Mouse (Mus musculus) liver, embryonic 14.5 days (tissue): ENCODE data around the gene Psmd9. TPM values are rescaled to one million over a fixed set of nuclear protein-coding genes. Genes with fewer than 3 reads are reported as not detected.

Experiments
- ATAC-seq: fragments of 200-750 bp; cut with Nextera tagmentation; 2 replicates; pipeline ENCODE4 v1.8.0; 2017; ENCODE audit warnings: moderate number of reproducible peaks, mild to moderate bottlenecking, moderate library complexity; ENCODE audit not compliant: insufficient read depth
- DNase-seq, 3 experiments: peaks; one replicate each; pipeline ENCODE4 v3.0.0-alpha.2; 2012 to 2013; ENCODE audit warnings: low read depth in 3 of 3, low spot score in 3 of 3
- H3K27ac ChIP-seq: fragments of 300-500 bp; sonication (generic); 2 replicates; pipeline ENCODE4 v1.5.1; 2014; ENCODE audit warnings: moderate library complexity, mild to moderate bottlenecking, control low read depth, inconsistent platforms
- H3K27me3 ChIP-seq: fragments of 300-500 bp; sonication (generic); 2 replicates; pipeline ENCODE4 v1.6.1; 2014; ENCODE audit warnings: mild to moderate bottlenecking, low read length, moderate library complexity; ENCODE audit not compliant: control insufficient read depth, insufficient read depth
- H3K36me3 ChIP-seq: fragments of 300-500 bp; sonication (generic); replicated peaks from 2 replicates; pipeline ENCODE4 v1.6.1; 2014; ENCODE audit warnings: low read depth; ENCODE audit not compliant: control insufficient read depth, insufficient read depth
- H3K4me1 ChIP-seq, 2 experiments: fragments of 200-500 bp in 1 of 2; fragments of 300-500 bp in 1 of 2; sonication (generic) in 1 of 2; replicated peaks; 2 replicates each; pipeline ENCODE4 v1.6.1; 2012 to 2014; ENCODE audit warnings: antibody characterized with exemption in 1 of 2, inconsistent platforms in 1 of 2, low read length in 1 of 2; ENCODE audit not compliant: control insufficient read depth in 2 of 2, insufficient read depth in 2 of 2
- H3K4me2 ChIP-seq: fragments of 300-500 bp; sonication (generic); 2 replicates; pipeline ENCODE4 v1.6.1; 2014; ENCODE audit warnings: low read depth, mild to moderate bottlenecking, control low read depth, moderate library complexity
- H3K4me3 ChIP-seq, 2 experiments: fragments of 200-500 bp in 1 of 2; fragments of 300-500 bp in 1 of 2; sonication (generic) in 1 of 2; 2 replicates each; pipeline ENCODE4 v1.5.1; 2012 to 2014; ENCODE audit warnings: low read depth in 2 of 2, low read length in 2 of 2, mild to moderate bottlenecking in 2 of 2, control low read depth in 1 of 2, inconsistent platforms in 1 of 2, moderate library complexity in 1 of 2; ENCODE audit not compliant: insufficient read depth in 1 of 2
- H3K9ac ChIP-seq: fragments of 300-500 bp; sonication (generic); replicated peaks from 2 replicates; pipeline ENCODE4 v1.6.1; 2014; ENCODE audit warnings: mild to moderate bottlenecking, control low read depth, moderate library complexity
- H3K9me3 ChIP-seq: fragments of 300-500 bp; sonication (generic); 2 replicates; pipeline ENCODE4 v1.6.1; 2016; ENCODE audit warnings: low read length, mixed read lengths; ENCODE audit not compliant: control insufficient read depth
- CTCF ChIP-seq: IDR thresholded peaks from 2 replicates; pipeline ENCODE4 v1.5.1; 2016; ENCODE audit warnings: antibody characterized with exemption, low read depth, control low read depth
- EP300 ChIP-seq: IDR thresholded peaks from 2 replicates; pipeline ENCODE4 v1.6.1; 2016; ENCODE audit warnings: antibody characterized with exemption, low read depth
- WGBS: fragments of 180-500 bp; shearing (Covaris S2); extraction: QIAGEN DNeasy Blood & Tissue Kit; methylation state at CpG from one replicate; pipeline ENCODE4 v1.1.7; 2014; ENCODE audit not compliant: insufficient replicate concordance; 5-methylcytosine and 5-hydroxymethylcytosine counted together
- polyA plus RNA-seq, 2 experiments: library from polyadenylated mRNA; depleted of rRNA in 1 of 2; stranded (reverse) in 1 of 2; unstranded in 1 of 2; fragments of >200 nt; fragmentation: Nextera tagmentation in 1 of 2; extraction: Ambion mirVana in 1 of 2; gene quantifications; 2 replicates each; pipeline versions ENCODE4 v1.2.1 to v1.2.3; 2012 to 2014

Psmd9 gene
- polyA plus RNA-seq, 2 experiments: 26.6 to 51.4 TPM

DNA sequence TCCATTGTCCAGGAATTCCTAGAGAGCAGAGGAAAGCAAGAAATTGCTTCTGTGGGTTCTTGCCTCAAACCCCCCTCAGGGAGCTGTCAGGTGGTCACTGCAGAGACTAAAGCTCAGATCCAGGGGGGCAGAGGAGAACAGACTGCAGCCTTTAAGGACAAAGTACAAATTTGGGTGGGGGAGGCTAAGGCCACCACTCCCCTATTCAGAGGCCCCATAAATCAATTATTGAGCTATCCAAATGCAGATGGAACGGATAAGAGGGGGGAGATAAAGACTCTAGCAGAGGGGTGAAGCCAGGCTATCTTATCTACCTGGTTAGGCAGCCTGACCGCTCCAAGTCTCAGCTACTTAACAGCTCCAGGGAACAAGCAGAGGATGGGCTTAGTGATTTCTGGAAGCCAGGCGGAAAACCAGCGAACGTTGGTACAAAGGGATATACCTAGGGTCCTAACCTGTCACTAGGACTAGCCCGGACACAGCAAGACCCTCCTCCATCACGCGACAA, 34.3 kb upstream of the Psmd9 start:
- H3K9me3 ChIP-seq: no peaks in the 10 kb centered on the region
- no peak for ATAC-seq
- H3K27me3 ChIP-seq: no peaks in the 10 kb centered on the region
- peaks cover 41 to 50% of the 10 kb centered on the region in 2 experiments for H3K4me1 ChIP-seq
- DNase-seq: no peak
- peak overlapping the region; percentile 26; the same call in 1 of the 2 replicates for H3K27ac ChIP-seq
- TF ChIP-seq CTCF (no peak), EP300 (no peak)
- H3K4me3 ChIP-seq: peak overlapping the region; percentile 30 to 74; a peak in 3 of 4 replicates
- peaks cover 14% of the 10 kb centered on the region for H3K36me3 ChIP-seq
- peak overlapping the region; percentile 100 for H3K4me2 ChIP-seq
- peak overlapping the region; percentile 3; the same call in 1 of the 2 replicates for H3K9ac ChIP-seq
- WGBS: 54% methylated on average over 8 of the region's 8 CpGs

DNA sequence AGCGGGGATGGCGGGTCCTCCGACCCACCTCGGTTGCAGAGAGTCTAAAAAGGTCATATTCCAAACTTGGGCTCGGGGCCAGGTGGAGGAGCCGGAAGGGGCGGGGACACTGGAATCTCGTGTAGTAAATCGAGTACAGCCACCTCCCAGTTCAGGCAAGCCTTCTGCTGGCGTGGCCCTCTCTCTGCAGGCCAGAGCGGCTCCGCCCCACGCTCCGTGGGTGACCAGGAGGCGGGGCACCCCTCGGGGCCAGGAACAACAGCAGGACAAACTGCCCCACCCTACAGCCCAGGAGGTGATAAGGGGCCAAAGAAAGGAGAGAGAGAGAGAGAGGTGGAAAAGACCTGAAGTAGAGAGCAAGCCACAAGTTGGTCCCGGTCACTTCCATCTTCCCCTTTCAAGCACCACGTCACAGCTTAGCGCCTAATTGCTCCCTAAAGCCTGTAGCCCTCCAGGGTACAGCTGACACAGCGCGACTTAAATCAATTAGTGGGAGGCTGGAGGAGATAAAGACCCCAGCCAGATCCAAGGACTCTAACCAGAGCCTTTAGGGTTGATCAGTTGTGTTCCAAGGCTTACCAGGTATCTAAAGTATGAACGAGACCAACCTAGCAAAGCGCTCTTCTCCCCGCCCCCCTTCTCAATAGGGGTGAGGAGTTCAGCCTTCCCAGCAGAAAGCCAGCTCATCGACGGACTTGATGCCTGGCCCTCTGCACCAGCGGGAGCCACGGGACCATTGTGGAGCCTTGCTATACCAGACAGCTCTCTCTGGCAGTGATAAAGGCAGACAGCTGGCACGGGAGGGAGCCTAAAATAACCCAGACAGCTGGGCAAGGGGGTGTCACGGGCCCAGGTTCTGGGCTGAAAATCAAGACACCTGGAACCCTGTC, 33.5 kb upstream of the Psmd9 start:
- DNase-seq: peak; percentile 68 to 76 (median 70)

DNA sequence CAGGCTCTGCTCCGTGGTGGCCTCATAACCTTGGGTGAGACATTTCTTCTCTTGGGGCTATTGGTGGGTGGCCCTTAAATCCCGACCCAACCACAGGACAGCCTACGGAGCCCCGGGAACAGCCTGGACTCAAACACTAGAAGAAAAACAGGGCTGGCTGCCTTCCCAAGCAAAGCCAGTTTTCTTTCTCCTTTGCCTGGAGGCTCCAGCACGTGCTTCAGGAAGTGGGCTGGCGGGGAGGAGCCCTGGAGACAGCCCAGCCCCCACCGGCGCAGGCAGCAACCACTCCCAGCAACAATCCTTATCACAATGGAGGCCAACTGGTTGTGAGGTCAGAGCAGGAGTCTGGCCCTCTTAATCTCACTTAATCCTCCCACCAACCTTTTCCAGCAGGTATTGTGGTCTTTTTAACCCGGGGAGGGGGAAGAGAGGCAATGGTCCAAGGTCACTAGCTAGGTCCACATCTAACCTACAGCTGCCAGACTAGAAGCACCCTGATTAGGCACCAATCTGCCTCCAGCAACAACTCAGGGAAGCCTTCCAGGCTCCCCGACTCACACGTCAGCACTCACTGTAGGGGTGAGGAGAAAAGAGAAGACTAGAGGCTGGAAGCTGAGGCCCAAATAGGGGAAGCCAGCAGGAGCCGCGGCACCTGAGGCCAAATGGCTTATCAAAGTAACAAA, 32.7 kb upstream of the Psmd9 start:
- WGBS: 1% methylated on average over 13 of the region's 13 CpGs
- Histone ChIP-seq H3K27me3 (no peaks in the 10 kb centered on the region), H3K36me3 (peaks cover 14% of the 10 kb centered on the region), H3K27ac (peak overlapping the region; percentile 98), H3K9me3 (no peaks in the 10 kb centered on the region), H3K4me1 (peaks cover 41 to 50% of the 10 kb centered on the region in 2 experiments), H3K9ac (peak overlapping the region; percentile 99), H3K4me3 (peak overlapping the region; percentile 74 to 79), H3K4me2 (peak overlapping the region; percentile 100)
- DNase-seq (peak; percentile 81 to 83 (median 81)), ATAC-seq (peak; percentile 63)
- TF ChIP-seq EP300 (peak; percentile 62), CTCF (no peak)

More for the DNA sequence above, 33.5 kb upstream of the Psmd9 start:
- Histone ChIP-seq H3K9me3 (no peaks in the 10 kb centered on the region), H3K27ac (peak overlapping the region; percentile 98), H3K36me3 (peaks cover 14% of the 10 kb centered on the region), H3K27me3 (no peaks in the 10 kb centered on the region), H3K4me1 (peaks cover 41 to 50% of the 10 kb centered on the region in 2 experiments), H3K9ac (peak overlapping the region; percentile 99), H3K4me2 (peak overlapping the region; percentile 100), H3K4me3 (peak overlapping the region; percentile 42 to 74)
- no peak for TF ChIP-seq EP300
- TF ChIP-seq CTCF: peak; percentile 37; the same call in 1 of the 2 replicates
- 9% methylated on average over 30 of the region's 30 CpGs for WGBS
- peak; percentile 31 for ATAC-seq

DNA sequence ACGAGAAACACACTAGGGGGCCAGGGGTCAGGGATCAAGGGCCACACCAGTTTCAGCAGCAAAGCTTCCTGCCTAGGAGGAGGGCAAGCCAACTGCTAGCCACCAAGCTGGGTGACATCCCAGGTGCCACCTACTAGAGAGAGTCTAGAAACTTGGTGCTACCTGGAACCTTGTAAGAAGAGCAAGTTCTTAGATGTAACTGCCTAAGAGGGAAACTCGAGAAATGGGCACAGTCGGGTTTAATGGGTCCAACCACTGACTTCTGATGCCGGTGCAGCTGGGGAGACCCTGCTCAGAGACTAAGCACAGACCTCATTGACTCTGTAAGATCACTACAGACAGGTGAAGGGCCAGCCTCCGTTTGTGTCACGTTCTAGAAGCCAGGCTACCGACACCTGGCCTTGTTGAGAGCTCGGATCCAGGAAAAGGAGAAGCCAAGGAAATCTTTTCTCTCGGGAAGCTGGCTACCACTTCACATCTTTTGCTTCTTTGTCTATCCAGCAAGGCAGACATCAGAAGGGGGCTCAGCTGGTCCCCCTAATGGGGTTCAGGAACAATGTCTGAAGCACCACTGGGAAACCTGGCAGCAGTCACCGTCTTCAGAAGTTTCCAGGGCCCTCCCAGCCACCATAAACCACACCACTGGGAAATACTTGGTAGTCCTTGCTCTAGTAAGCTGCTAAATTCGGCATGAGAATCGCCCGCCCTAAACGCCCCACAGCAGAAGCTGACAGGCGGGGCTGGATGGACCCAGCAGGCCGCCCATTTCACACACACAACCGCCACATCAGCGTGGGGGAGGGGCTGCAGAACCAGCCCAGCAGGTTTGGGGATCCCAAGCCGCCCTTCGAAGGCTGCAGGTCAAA, 31.9 kb upstream of the Psmd9 start:
- H3K27me3 ChIP-seq: no peaks in the 10 kb centered on the region
- peak overlapping the region; percentile 100 for H3K4me2 ChIP-seq
- 2% methylated on average over 20 of the region's 20 CpGs for WGBS
- ATAC-seq (peak; percentile 16; the same call in 1 of the 2 replicates), DNase-seq (peak in 2 of 3 experiments; percentile 68 to 69)
- peaks cover 36 to 44% of the 10 kb centered on the region in 2 experiments for H3K4me1 ChIP-seq
- H3K4me3 ChIP-seq: peak overlapping the region; percentile 74 to 79
- TF ChIP-seq EP300 (0 out of 2 replicates have a peak, but pooled peaks have one; percentile 17), CTCF (no peak)
- H3K27ac ChIP-seq: peak overlapping the region; percentile 98
- no peaks in the 10 kb centered on the region for H3K9me3 ChIP-seq
- H3K9ac ChIP-seq: peak overlapping the region; percentile 99
- peaks cover 14% of the 10 kb centered on the region for H3K36me3 ChIP-seq
